Mouse (Mus musculus) gastrocnemius, postnatal 4 days (tissue): ENCODE measurements around the gene 6030445D17Rik. TPM values are rescaled to one million over a fixed set of nuclear protein-coding genes. Genes with fewer than 3 reads are reported as not detected.

Source experiments
- total RNA-seq, 2 experiments: library from RNA; stranded (reverse); gene quantifications; 2 replicates each; pipeline ENCODE4 v1.2.3; 2021

The 6030445D17Rik gene
- total RNA-seq, 2 experiments from 2014 or later: 0.76 to 0.91 TPM

Other genes starting within 250 kb of the 6030445D17Rik start
- gene Tcea3, start 214.5 kb upstream of the 6030445D17Rik start, total RNA-seq: 100 to 1,000 TPM; 149 to 154 TPM
- 10 to 100 TPM; 51.2 to 65.1 TPM for gene Zfp46, start 177.6 kb upstream of the 6030445D17Rik start, total RNA-seq
- gene Hnrnpr, start 151.3 kb upstream of the 6030445D17Rik start, total RNA-seq: 10 to 100 TPM; 78.7 to 79.0 TPM
- gene Htr1d, start 38.7 kb upstream of the 6030445D17Rik start, total RNA-seq: not detected
- 10 to 100 TPM; 32.6 to 36.2 TPM for gene Luzp1, start 7.5 kb downstream of the 6030445D17Rik start, total RNA-seq
- gene Kdm1a, start 140.5 kb downstream of the 6030445D17Rik start, total RNA-seq: 10 to 100 TPM; 48.6 to 52.3 TPM
- not detected for gene Tex46, start 148.2 kb downstream of the 6030445D17Rik start, total RNA-seq
- not detected for gene Lactbl1, start 160.4 kb downstream of the 6030445D17Rik start, total RNA-seq